Mouse (Mus musculus): Measurements from ENCODE around the gene Ikzf4. TPM values are rescaled to one million over a fixed set of nuclear protein-coding genes. Genes with fewer than 3 reads are reported as not detected.
"Not testable (repeated sequence)": the region's sequence is repeated elsewhere in the genome, so short reads cannot be mapped to it uniquely, and the experiment has no call there.

Ikzf4 gene
- polyA plus RNA-seq, 1 experiment from 2014 or later = 3.9 TPM

DNA sequence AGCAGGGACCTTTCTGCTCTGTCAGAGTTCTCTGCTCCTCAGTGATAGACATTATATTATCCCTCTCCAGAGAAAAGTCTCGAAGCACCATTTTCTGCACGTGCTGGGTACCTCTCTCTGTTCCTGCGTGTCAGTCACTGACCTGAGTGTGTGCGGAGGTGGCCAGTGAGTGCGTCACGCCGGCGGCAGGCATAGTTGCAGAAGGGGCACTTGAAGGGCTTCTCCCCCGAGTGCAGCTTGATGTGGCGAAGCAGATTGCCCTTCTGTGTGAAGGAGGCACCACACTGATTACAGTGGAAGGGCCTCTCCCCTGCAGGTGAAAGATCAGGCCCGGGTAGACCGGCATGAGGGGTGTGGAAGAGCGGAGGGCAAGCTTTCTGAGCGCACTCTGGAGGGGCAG is 5.8 kb downstream of the Ikzf4 start:
- Histone ChIP-seq H3K4me1 (peaks cover 10% of the 10 kb centered on the region), H3K27me3 (no peaks in the 10 kb centered on the region), H3K4me3 (replicated peaks) (no peak overlapping the region), H3K9ac (no peak overlapping the region), H3K9me3 (replicated peaks) (no peaks in the 10 kb centered on the region), H3K27ac (replicated peaks) (no peak overlapping the region), H3K4me2 (replicated peaks) (no peak overlapping the region), H3K36me3 (peaks cover 19% of the 10 kb centered on the region; the same call in 1 of the 2 replicates)
- no peak for ATAC-seq (ENCODE audit: insufficient number of reproducible peaks, low FRiP score, low TSS enrichment, low read depth)
- WGBS = 92% methylated on average over 14 of the region's 14 CpGs

DNA sequence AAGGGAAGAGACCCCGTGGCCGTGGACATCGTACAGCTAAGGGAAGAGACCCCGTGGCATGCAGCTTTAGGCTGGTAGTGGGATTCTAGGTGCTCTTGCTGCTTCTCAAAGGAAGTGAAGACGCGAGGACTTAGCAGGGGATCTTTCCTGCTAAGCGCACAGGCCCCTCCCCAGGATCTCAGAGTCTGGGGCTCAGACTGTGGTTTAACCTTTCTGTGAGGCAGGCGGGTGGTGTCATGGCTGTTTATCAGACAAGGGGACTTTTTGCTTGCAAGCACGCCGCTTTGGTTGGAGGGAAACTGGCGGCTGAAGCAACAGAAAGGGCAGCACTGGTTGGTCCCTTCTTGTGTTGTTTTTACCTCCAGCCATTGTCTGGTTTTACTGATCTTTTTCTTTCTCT is 8.8 kb downstream of the Ikzf4 start:
- H3K27ac ChIP-seq (replicated peaks) = no peak overlapping the region
- no peaks in the 10 kb centered on the region for H3K27me3 ChIP-seq
- no peak overlapping the region for H3K4me2 ChIP-seq (replicated peaks)
- 0 out of 2 replicates have a peak, but pooled peaks cover 2% of the 10 kb centered on the region for H3K4me1 ChIP-seq
- no peaks in the 10 kb centered on the region for H3K9me3 ChIP-seq (replicated peaks)
- no peak for ATAC-seq (ENCODE audit: insufficient number of reproducible peaks, low FRiP score, low TSS enrichment, low read depth)
- peaks cover 29% of the 10 kb centered on the region for H3K36me3 ChIP-seq
- H3K4me3 ChIP-seq (replicated peaks) = no peak overlapping the region
- H3K9ac ChIP-seq = no peak overlapping the region
- WGBS = 20% methylated on average over 11 of the region's 11 CpGs

DNA sequence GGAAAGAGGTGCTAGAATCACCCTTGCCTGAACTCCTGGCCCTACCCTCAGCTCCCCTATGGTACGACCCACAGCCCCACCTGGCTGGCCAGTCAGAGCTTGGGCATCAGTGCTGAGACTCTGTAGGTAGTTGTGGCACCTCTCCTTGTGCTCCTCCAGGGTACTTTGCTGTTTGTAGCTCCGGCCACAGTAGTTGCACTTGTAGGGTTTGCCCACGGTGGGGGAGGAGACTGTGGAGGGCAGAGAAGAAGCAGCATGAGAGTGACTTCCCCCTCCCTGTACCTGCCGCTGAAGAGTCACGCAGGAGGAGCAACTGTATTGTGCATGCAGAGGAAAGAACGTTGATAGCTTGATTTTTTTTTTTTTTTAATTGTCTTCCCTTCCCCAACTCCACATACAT is 9.2 kb downstream of the Ikzf4 start:
- H3K27me3 ChIP-seq = no peaks in the 10 kb centered on the region
- H3K9me3 ChIP-seq (replicated peaks) = no peaks in the 10 kb centered on the region
- no peak overlapping the region for H3K27ac ChIP-seq (replicated peaks)
- no peaks in the 10 kb centered on the region for H3K4me1 ChIP-seq
- H3K9ac ChIP-seq = no peak overlapping the region
- H3K4me3 ChIP-seq (replicated peaks) = no peak overlapping the region
- no peak for ATAC-seq (ENCODE audit: insufficient number of reproducible peaks, low FRiP score, low TSS enrichment, low read depth)
- 52% methylated on average over 6 of the region's 6 CpGs for WGBS
- peaks cover 28% of the 10 kb centered on the region for H3K36me3 ChIP-seq
- no peak overlapping the region for H3K4me2 ChIP-seq (replicated peaks)

DNA sequence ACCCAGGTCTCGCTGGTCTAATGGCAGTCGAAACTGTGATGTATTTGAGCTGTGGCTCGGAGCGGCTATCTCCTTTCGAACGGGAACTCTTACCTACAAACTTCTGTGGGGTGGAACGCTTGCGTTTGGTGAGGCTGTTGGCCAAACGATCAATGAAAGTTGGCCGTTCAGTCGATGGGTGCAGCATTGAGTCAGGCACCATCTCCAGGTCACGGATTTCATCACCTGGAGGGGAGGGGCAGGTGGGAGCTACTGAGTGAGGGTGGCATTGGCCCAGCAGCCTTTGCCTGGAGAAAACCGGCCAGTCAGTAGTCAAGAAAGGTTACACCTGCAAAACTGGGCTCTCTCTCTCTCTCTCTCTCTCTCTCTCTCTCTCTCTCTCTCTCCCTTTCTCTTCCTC is 10.1 kb downstream of the Ikzf4 start:
- peaks cover 21% of the 10 kb centered on the region for H3K36me3 ChIP-seq
- 94% methylated on average over 13 of the region's 13 CpGs for WGBS
- ATAC-seq (ENCODE audit: insufficient number of reproducible peaks, low FRiP score, low TSS enrichment, low read depth) = no peak

DNA sequence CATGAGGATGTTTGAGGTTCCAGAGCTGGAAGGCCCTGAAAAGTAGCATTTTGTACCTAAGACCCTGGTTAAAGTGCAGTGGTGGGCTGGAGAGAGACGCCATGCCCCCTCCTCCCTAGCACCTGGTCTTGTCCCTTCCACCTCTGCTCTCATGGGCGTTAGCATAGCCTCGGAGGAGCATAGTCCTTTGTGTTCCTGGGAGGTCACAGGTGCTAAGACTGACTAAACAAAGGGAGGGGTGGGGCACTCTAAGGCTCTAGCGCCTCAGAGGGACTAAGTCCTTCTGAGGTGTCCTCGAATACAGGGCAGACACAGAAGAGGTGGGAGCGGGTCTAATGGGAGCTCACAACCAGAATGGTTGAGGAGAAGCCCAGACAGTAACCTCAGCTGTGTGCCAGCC is 14.2 kb downstream of the Ikzf4 start:
- ATAC-seq (ENCODE audit: insufficient number of reproducible peaks, low FRiP score, low TSS enrichment, low read depth) = no peak
- Histone ChIP-seq H3K4me1 (no peaks in the 10 kb centered on the region), H3K9me3 (replicated peaks) (no peaks in the 10 kb centered on the region), H3K36me3 (peaks cover 21% of the 10 kb centered on the region), H3K4me3 (replicated peaks) (no peak overlapping the region), H3K4me2 (replicated peaks) (no peak overlapping the region), H3K27ac (replicated peaks) (no peak overlapping the region), H3K9ac (no peak overlapping the region), H3K27me3 (no peaks in the 10 kb centered on the region)
- WGBS = 23% methylated on average over 6 of the region's 6 CpGs

More for the DNA sequence above, 10.1 kb downstream of the Ikzf4 start:
- no peak overlapping the region for H3K4me3 ChIP-seq (replicated peaks)
- no peaks in the 10 kb centered on the region for H3K27me3 ChIP-seq
- H3K27ac ChIP-seq (replicated peaks) = no peak overlapping the region
- H3K9ac ChIP-seq = no peak overlapping the region
- H3K4me2 ChIP-seq (replicated peaks) = no peak overlapping the region
- no peaks in the 10 kb centered on the region for H3K9me3 ChIP-seq (replicated peaks)
- no peaks in the 10 kb centered on the region for H3K4me1 ChIP-seq

DNA sequence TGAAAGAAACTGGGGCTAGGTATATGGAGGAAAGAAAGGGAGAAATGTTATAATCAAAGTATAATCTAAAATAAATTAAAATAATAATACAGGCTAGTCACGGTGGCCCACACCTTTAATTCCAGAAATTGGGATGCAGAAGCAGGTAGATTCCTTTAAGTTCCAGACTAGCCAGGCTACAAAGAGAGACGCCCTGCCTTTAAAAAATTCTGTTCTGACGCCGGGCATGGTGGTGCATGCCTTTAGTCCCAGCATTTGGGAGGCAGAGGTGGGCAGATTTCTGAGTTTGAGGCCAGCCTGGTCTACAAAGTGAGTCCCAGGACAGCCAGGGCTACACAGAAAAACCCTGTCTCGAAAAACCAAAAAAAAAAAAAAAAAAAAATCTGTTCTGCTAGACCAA is 15.5 kb downstream of the Ikzf4 start:
- not testable (repeated sequence) for H3K4me2 ChIP-seq (replicated peaks); H3K27ac ChIP-seq (replicated peaks); H3K4me1 ChIP-seq; H3K9me3 ChIP-seq (replicated peaks); ATAC-seq (ENCODE audit: insufficient number of reproducible peaks, low FRiP score, low TSS enrichment, low read depth); H3K27me3 ChIP-seq; H3K4me3 ChIP-seq (replicated peaks); H3K9ac ChIP-seq
- WGBS = 69% methylated on average over 5 of the region's 5 CpGs
- H3K36me3 ChIP-seq = peaks cover 16% of the 10 kb centered on the region

DNA sequence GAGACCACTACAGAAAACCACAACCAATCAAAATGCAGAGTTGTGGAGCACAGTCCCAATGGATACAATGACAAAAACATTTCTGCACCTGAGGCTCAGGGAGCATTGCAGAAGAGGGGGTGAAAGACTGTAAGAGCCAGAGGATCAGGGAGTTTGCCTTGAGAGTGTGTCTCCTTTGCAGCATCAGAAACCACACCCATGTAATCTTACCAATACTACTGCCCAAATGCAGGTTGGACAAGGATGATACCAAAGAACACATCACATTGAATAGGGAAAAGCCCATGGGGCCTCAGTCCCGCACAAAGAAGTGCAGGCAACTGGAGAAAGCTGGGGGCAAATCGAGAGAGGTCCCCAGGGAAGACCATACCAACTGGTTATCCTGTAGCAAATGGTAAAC is 16.0 kb downstream of the Ikzf4 start:
- H3K9ac ChIP-seq = no peak overlapping the region
- no peak overlapping the region for H3K4me3 ChIP-seq (replicated peaks)
- no peak overlapping the region for H3K4me2 ChIP-seq (replicated peaks)
- no peaks in the 10 kb centered on the region for H3K27me3 ChIP-seq
- peaks cover 14% of the 10 kb centered on the region for H3K36me3 ChIP-seq
- H3K4me1 ChIP-seq = peaks cover 7% of the 10 kb centered on the region
- H3K27ac ChIP-seq (replicated peaks) = no peak overlapping the region
- no peaks in the 10 kb centered on the region for H3K9me3 ChIP-seq (replicated peaks)
- 74% methylated on average over 2 of the region's 2 CpGs for WGBS
- ATAC-seq (ENCODE audit: insufficient number of reproducible peaks, low FRiP score, low TSS enrichment, low read depth) = no peak

DNA sequence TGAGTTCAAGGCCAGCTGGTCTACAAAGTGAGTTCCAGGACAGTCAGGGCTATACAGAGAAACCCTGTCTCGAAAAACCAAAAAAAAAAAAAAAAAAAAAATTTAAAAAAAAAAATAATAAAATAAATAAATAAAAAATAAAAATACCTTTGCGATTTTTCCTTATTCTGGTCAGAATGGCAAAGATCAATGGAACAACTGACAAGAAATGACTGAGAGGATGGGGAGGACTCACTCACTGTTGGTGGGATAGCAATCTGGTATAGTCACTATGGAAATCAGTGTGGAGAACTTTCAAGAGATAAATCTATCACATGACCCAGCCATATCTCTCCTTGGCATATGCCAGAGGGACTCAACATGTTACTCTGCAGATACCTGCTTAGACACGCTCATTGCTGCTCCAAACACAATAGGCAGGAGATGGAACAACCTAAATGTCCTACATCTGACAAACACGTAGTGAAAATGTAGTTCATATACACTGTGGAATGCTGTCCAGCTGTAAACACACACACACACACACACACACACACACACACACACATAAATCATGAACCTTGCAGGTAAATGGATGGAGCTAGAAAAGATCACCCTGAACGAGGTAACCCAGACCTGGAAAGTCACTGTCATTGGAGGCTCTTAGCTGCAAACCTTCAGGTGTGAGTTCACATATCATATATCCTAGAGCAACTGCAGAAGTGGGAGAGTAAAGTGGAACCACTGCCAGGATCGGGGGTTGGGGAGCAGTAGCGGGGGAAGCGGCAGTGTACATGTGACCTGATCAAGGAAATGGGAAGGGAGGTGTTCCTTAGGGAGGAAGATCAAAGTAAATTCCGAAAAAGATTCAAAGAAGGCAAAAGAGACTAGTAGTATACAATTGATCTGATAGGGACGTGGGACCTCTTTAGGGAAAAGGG is 18.1 kb downstream of the Ikzf4 start:
- Histone ChIP-seq H3K4me2 (replicated peaks) (no peak overlapping the region), H3K4me1 (peaks cover 7% of the 10 kb centered on the region), H3K27ac (replicated peaks) (no peak overlapping the region), H3K27me3 (no peaks in the 10 kb centered on the region), H3K9me3 (replicated peaks) (no peaks in the 10 kb centered on the region), H3K9ac (no peak overlapping the region), H3K4me3 (replicated peaks) (no peak overlapping the region), H3K36me3 (peaks cover 23% of the 10 kb centered on the region)
- ATAC-seq (ENCODE audit: insufficient number of reproducible peaks, low FRiP score, low TSS enrichment, low read depth) = no peak
- whole genome bisulfite sequencing = 73% methylated on average over 10 of the region's 10 CpGs

DNA sequence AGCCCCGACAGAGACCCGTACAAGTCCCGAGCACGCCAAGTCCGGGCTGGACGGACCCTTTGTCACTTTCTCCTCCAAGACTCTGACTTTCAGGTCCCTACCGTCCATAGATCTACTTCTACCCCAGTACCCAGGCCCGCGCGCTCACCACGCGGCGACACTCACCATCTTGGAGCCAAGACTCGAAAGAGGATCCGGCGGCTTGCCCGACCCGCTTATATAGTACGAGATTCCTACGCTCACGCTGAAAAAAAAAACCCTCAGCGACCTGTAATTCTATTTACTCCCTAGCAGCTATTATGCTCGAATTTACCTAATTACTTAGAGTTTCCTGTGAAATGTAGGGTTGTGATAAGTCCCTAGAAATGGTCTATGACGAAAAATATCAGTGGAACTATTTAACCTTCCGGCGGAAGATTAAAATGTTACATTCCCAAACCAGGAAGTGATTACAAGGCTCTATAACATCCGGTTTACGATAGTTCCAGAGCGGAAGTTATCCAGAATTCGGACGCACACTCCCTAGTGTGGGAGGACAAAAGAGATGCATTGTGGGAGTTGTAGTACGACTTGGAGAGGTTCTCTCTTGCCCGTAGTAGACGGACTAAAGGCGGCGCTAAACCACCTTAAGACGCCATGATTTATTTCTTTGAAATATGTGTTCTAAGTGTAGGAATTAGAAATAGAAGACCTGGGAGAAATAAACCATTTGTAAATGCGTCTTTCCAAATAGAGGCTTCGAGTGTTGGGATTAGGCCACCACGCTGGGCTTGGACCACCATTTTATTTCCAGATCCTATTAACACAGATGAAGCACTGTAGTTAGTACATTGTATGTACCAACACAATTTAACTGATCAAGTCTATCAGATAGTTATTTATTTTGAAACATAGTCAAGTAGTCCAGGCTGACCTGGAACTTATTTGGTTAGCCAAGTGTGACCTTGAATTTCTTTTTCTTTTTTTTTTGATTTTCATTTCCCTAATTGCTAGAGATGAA is 19.2 kb downstream of the Ikzf4 start, which contains the start of gene Rps26:
Gene Rps26 (minus strand): TSS at position 437 of the 1,000 bp plus-strand sequence.
- WGBS = under 1% methylated on average over 40 of the region's 40 CpGs
- no peaks in the 10 kb centered on the region for H3K9me3 ChIP-seq (replicated peaks)
- H3K27me3 ChIP-seq = no peaks in the 10 kb centered on the region
- H3K36me3 ChIP-seq = peaks cover 24% of the 10 kb centered on the region
- peak within 1 kb of the TSS; percentile 95 for H3K4me3 ChIP-seq (replicated peaks)
- peaks cover 7% of the 10 kb centered on the region for H3K4me1 ChIP-seq
- peak within 1 kb of the TSS; percentile 98 for H3K9ac ChIP-seq
- H3K27ac ChIP-seq (replicated peaks) = peak within 1 kb of the TSS; percentile 79
- peak; percentile 95 for ATAC-seq (ENCODE audit: insufficient number of reproducible peaks, low FRiP score, low TSS enrichment, low read depth)
- peak within 1 kb of the TSS; percentile 78 for H3K4me2 ChIP-seq (replicated peaks)

DNA sequence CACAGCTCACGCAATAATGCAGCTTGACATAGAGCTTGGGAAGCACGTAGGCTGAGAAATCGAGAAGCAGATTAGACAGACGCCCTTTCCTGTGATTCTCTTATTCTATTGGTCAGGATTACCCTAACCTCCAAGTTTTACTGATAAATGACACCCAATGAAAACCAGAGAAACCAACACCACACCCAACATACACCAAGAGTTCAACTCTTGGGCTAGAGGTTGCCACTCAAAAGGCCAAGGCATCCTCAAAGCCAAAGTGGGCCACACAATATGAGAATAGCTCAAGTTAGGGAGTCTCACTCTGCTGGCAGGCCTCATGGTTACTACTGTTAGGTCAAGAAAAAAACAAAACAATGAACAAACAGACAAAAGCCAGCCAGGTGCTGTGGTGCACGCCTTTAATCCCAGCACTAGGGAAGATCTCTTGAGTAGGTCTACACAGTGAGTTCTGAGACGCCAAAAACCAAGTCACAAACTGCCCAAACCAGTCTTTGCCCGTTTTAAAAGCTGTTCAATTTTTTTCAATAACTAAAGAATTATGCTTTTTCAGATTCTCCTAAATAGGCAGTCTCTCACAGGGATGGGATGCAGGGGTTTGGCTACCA is 20.4 kb downstream of the Ikzf4 start:
- H3K27me3 ChIP-seq = no peaks in the 10 kb centered on the region
- H3K4me3 ChIP-seq (replicated peaks) = peak overlapping the region; percentile 95
- H3K9ac ChIP-seq = peak overlapping the region; percentile 98
- WGBS = 40% methylated on average over 7 of the region's 7 CpGs
- H3K9me3 ChIP-seq (replicated peaks) = no peaks in the 10 kb centered on the region
- ATAC-seq (ENCODE audit: insufficient number of reproducible peaks, low FRiP score, low TSS enrichment, low read depth) = no peak
- H3K4me2 ChIP-seq (replicated peaks) = peak overlapping the region; percentile 78
- peaks cover 24% of the 10 kb centered on the region for H3K36me3 ChIP-seq
- peaks cover 7% of the 10 kb centered on the region for H3K4me1 ChIP-seq
- peak overlapping the region; percentile 79 for H3K27ac ChIP-seq (replicated peaks)

All from embryonic facial prominence, embryonic 15.5 days (tissue).